Mouse (Mus musculus): ENCODE measurements around the gene Rai1. TPM values are rescaled to one million over a fixed set of nuclear protein-coding genes. Genes with fewer than 3 reads are reported as not detected.

The Rai1 gene
- total and polyA plus RNA-seq, 3 experiments: 6.6 to 22.6 (median 15.4) TPM

DNA sequence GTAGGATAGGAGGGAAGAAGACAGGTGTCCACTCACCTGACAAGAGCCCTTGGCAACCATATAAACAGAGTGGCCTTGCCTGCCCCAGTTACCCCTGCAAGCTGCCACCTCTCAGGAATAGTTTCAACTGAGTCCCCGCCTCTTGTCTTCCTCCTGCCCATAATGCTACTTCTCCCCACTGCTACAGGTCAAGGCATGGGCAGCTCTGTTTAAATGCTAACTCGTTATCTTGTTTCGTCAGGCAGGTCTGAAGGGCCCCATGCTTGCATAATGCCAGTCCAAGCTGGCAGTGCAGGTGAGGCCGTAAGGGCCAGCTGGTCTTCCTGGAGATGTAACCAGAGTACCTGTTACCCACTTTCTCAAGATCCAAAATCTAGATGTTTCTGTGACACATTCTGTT, 41.4 kb downstream of the Rai1 start:
- DNase-seq (ENCODE audit: extremely low read depth): no peak
- no peaks in the 10 kb centered on the region for H3K9me3 ChIP-seq (replicated peaks; ENCODE audit: low read length)
- no peak overlapping the region for H3K27ac ChIP-seq (ENCODE audit: insufficient read depth, low read depth)
- H3K36me3 ChIP-seq (replicated peaks in 1 of 2; ENCODE audit: control insufficient read depth in 1 of 2, insufficient read depth in 1 of 2, low read length in 1 of 2): peaks cover 3 to 93% of the 10 kb centered on the region in 2 experiments
- no peaks in the 10 kb centered on the region for H3K27me3 ChIP-seq (replicated peaks)
- H3K4me3 ChIP-seq (replicated peaks in 1 of 3; ENCODE audit: low read depth in 2 of 3, low read length in 2 of 3, poor library complexity in 1 of 3): no peak overlapping the region
- no peaks in the 10 kb centered on the region for H3K4me1 ChIP-seq (ENCODE audit: control insufficient read depth in 1 of 2, insufficient read depth in 2 of 2)
- in situ Hi-C loops (cut with MboI; ENCODE audit: low pct_ligation_motif_present, low pct_unique_long_range_greater_than_20kb, low sequenced_read_pairs): no loop called here
- H3K4me2 ChIP-seq (ENCODE audit: insufficient read depth, low read depth, poor library complexity, severe bottlenecking): no peak overlapping the region
- TF ChIP-seq ETS1 (conservative IDR thresholded peaks at IDR 0.05; ENCODE audit: low read depth, low read length) (no peak), GABPA (IDR thresholded peaks at IDR 0.05; ENCODE audit: insufficient replicate concordance, low read depth, low read length) (no peak), KAT2A (IDR thresholded peaks at IDR 0.05; ENCODE audit: insufficient replicate concordance, low read length) (no peak), MAZ (IDR thresholded peaks at IDR 0.05; ENCODE audit: low read depth, low read length) (no peak), MAX (IDR thresholded peaks at IDR 0.05; ENCODE audit: low read length) (no peak), CHD1 (IDR thresholded peaks at IDR 0.05; ENCODE audit: low read depth, low read length) (no peak), IRF4 (IDR thresholded peaks at IDR 0.05; ENCODE audit: low read depth, low read length) (no peak), USF2 (conservative IDR thresholded peaks at IDR 0.05; ENCODE audit: low read depth, low read length) (no peak)
- dilution Hi-C loops (cut with MboI; ENCODE audit: extremely low pct_ligation_motif_present, extremely low pct_unique_long_range_greater_than_20kb, low sequenced_read_pairs): no loop called here
- H3K9ac ChIP-seq (ENCODE audit: insufficient read depth, low read depth): no peak overlapping the region
- H3K79me2 ChIP-seq (replicated peaks; ENCODE audit: control insufficient read depth, extremely low read depth, insufficient read depth, poor library complexity, severe bottlenecking): no peaks in the 10 kb centered on the region

DNA sequence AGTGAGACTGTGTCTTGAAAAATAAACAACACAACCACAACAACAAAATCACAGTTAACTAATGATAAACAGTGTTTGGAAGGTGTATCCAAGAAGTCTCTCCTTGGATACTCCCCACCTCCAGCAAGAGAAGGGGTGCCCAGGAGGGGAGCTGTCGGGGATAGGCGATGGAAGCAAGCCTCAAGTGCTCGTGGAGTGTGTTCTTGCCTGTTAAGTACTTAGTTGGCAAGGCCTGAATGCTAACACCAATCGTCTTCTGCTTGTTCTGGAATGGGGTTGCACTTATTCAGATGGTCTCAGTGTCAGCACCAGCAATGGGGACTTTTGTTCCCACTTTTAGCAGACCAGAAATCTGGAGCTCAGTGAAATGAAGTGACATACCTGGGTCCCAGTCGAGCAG, 43.8 kb downstream of the Rai1 start:
- no peak for TF ChIP-seq ZNF384 (IDR thresholded peaks at IDR 0.05; ENCODE audit: low read depth, low read length)
- TF ChIP-seq MAX (IDR thresholded peaks at IDR 0.05; ENCODE audit: low read length): no peak
- TF ChIP-seq USF2 (conservative IDR thresholded peaks at IDR 0.05; ENCODE audit: low read depth, low read length): no peak
- TF ChIP-seq CTCF (conservative IDR thresholded peaks at IDR 0.05 in 1 of 2, IDR thresholded peaks at IDR 0.05 in 1 of 2; ENCODE audit: low read depth in 2 of 2, low read length in 2 of 2): no peak
- TF ChIP-seq NELFE (IDR thresholded peaks at IDR 0.05; ENCODE audit: low read depth, low read length): no peak
- TF ChIP-seq TBP (conservative IDR thresholded peaks at IDR 0.05; ENCODE audit: low read depth, low read length): no peak
- TF ChIP-seq ZC3H11A (IDR thresholded peaks at IDR 0.05; ENCODE audit: low read depth, low read length): no peak
- no peak for TF ChIP-seq POLR2A (IDR thresholded peaks at IDR 0.05; ENCODE audit: low read depth, low read length)
- TF ChIP-seq JUN (IDR thresholded peaks at IDR 0.05; ENCODE audit: insufficient read depth, low read depth, low read length): no peak
- TF ChIP-seq USF1 (IDR thresholded peaks at IDR 0.05; ENCODE audit: low read depth, low read length): no peak
- no peak for TF ChIP-seq MXI1 (IDR thresholded peaks at IDR 0.05; ENCODE audit: low read depth, low read length)
- no peak overlapping the region for H3K4me3 ChIP-seq (replicated peaks in 1 of 3; ENCODE audit: low read depth in 2 of 3, low read length in 2 of 3, poor library complexity in 1 of 3)
- H3K4me2 ChIP-seq (ENCODE audit: insufficient read depth, low read depth, poor library complexity, severe bottlenecking): no peak overlapping the region
- no peaks in the 10 kb centered on the region for H3K79me2 ChIP-seq (replicated peaks; ENCODE audit: control insufficient read depth, extremely low read depth, insufficient read depth, poor library complexity, severe bottlenecking)
- no peak overlapping the region for H3K27ac ChIP-seq (ENCODE audit: insufficient read depth, low read depth)
- dilution Hi-C loops (cut with MboI; ENCODE audit: extremely low pct_ligation_motif_present, extremely low pct_unique_long_range_greater_than_20kb, low sequenced_read_pairs) (no loop called here), in situ Hi-C loops (cut with MboI; ENCODE audit: low pct_ligation_motif_present, low pct_unique_long_range_greater_than_20kb, low sequenced_read_pairs) (no loop called here)
- no peak for DNase-seq (ENCODE audit: extremely low read depth)
- H3K36me3 ChIP-seq (replicated peaks in 1 of 2; ENCODE audit: control insufficient read depth in 1 of 2, insufficient read depth in 1 of 2, low read length in 1 of 2): peaks cover 2 to 92% of the 10 kb centered on the region in 2 experiments
- no peaks in the 10 kb centered on the region for H3K4me1 ChIP-seq (ENCODE audit: control insufficient read depth in 1 of 2, insufficient read depth in 2 of 2)
- no peak overlapping the region for H3K9ac ChIP-seq (ENCODE audit: insufficient read depth, low read depth)
- H3K9me3 ChIP-seq (replicated peaks; ENCODE audit: low read length): no peaks in the 10 kb centered on the region
- H3K27me3 ChIP-seq (replicated peaks): no peaks in the 10 kb centered on the region

Measured in CH12.LX (cell line).